Mouse (Mus musculus) forelimb bud, embryonic 11.5 days (tissue): ENCODE results near the gene Zfp628.

Source experiments
- DNase-seq: peaks from one replicate; pipeline ENCODE4 v3.0.0-alpha.2; 2012; ENCODE audit warnings: low read depth, low spot score

Gene Zfp628

GRCm38 (mm10) chr7:4917494-4917893 lies 2.5 kb downstream of the Zfp628 start:
- no peak for DNase-seq

- no peak for DNase-seq
Measured at GRCm38 (mm10) chr7:4918681-4919080, 3.7 kb downstream of the Zfp628 start.

- no peak for DNase-seq
Measured at GRCm38 (mm10) chr7:4919096-4919495, 4.1 kb downstream of the Zfp628 start.

GRCm38 (mm10) chr7:4919971-4920370 lies 5.0 kb downstream of the Zfp628 start:
- DNase-seq = no peak

DNA sequence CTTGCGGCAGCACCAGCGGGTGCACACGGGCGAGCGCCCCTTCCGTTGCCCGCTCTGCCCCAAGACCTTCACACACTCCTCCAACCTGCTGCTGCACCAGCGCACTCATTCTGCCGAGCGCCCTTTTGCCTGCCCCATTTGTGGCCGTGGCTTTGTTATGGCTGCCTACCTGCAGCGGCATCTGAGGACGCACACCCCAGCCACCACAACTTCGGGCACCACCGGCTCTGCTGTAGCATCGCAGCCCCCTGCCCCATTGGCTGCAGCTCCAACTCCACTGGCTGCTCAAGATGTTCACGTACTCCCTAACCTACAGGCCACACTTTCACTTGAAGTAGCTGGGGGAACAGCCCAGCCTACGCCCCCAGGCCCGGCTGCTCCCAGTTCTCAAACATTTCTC lies 5.5 kb downstream of the Zfp628 start:
- no peak for DNase-seq

DNA sequence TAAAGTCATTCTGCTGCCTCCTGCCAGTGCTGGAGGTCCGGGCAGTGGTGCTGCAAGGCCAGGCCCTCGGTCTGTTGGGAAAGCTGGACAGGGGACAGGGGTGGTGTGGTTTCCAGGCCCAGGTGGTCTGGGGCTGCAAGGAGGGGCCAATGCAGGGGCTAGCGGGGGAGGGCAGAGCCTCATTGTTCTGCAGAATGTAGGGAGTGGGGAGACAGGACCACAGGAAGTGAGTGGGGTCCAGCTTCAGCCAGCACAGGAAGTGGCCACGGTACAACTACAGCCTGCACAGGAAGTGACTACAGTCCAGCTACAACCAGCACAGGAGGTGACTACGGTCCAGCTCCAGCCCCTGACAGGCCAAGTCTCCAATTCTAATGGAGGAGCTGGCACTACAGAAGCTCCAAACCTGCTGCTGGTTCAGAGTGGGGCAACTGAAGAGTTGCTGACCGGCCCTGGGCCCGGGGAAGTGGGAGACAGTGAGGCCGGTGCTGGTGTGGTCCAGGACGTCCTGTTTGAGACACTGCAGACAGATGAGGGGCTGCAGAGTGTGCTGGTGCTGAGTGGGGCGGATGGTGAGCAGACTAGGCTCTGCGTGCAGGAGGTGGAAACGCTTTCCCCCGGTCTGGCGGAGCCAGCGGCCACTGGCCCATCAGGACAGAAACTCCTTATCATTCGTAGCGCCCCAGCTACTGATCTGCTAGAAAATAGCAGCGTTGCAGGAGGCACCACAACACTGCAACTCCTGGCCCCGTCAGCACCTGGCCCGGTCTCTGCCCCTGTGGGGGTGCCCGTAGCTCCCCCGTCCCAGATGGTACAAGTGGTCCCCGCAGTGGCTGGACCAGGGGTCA lies 6.2 kb downstream of the Zfp628 start:
- DNase-seq = no peak

DNA sequence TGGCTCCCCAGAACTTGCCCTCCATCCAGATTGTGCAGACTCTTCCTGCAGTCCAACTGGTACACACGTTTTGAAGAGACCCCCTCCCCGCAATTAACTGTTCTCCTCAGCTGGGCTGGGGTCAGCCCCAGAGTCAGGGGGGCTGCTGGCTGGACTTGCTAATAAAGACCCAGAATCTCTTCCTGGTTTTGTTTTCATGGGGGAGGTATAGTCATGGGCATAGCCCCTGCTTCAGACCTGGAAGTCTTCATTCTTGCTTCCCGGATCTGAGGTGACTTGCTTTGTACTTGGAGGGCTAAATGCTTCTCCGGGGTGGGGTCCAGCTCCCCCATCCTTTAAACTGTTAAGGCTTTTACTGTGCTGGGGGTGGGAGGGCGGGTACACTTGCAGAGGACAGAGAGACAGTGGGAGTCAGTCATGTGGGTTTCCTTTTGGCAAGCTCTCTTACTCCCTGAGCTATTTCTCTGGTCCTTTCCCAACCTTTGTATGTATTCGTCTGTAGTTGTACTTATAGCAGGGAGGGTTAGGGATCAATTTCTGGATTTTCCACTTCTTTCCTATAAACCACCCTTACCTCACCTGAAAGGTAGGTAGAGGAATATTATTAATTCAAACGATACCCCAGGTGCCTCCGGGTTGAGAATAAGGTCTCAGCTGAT lies 6.9 kb downstream of the Zfp628 start, which contains the start of gene Nat14:
TSS of gene Nat14 (plus strand) at position 205 of the 659 bp plus-strand sequence.
- no peak for DNase-seq

GRCm38 (mm10) chr7:4922508-4922907 lies 7.5 kb downstream of the Zfp628 start:
- peak; percentile 84 for DNase-seq

- peak; percentile 87 for DNase-seq
Measured at GRCm38 (mm10) chr7:4922931-4923565, 8.0 kb downstream of the Zfp628 start.

DNA sequence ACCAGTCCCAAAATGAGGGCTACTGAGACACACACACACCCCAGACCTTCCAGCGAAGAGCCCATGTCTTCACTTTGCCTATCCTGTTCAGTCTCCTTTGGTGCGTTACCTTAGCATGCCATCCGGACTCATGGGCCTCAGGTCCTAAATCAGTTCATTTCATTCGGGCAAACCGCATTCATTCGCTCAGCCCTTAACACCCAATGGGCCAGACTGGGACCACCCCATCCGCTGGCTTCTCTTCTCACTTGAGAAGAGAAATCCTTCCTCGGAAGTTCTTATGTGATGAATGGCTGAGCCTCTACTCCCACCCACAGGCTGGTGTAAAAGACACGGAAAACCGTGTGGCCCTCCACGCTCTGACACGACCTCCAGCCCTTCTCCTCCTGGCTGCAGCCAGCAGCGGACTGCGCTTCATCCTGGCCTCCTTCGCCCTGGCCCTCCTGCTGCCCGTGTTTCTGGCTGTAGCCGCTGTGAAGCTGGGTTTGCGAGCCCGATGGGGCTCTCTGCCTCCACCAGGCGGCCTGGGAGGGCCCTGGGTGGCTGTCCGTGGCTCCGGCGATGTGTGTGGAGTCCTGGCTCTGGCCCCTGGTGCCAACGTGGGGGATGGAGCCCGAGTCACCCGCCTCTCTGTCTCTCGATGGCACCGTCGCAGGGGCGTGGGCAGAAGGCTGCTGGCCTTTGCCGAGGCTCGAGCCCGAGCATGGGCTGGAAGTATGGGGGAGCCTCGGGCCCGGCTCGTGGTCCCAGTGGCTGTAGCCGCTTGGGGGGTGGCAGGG lies 8.8 kb downstream of the Zfp628 start:
- DNase-seq = peak; percentile 37

DNA sequence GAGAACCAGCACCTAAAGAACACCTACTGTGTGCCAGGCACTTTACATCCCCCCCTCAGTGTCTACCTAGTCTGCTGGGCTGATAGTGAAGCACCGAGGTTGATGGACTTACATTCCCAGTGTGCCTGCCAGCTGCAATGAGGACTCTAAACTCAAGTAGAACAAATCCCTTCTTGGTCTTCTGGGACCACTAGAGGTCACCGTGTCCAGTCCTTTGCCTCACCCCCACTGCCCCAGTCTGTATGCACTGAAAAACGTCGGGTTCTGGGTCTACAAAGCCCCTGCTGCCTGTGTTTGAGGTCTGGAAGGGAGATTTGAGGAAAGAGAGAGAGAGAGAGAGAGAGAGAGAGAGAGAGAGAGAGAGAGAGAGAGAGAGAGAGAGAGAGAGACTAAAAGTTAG lies 9.5 kb downstream of the Zfp628 start:
- DNase-seq = peak; percentile 28

DNA sequence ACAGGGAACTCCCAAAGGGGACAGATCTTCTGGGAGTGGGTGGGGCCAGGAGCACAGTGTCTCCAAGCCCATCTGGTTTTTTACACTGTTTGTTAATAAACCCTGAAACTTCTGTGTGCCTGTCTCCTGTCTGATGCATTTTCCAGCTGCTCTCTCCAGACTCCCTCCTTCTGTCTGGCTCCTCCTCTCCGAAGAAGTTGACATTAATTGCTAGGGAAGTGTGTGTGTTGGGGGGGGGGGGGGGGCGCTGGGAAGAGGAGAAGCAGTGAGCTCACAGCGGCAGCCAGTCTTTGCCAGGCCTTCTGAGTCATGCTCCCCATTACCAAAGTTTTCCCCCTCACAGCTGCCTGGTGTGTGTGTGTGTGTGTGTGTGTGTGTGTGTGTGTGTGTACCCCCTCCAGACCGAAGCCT lies 9.9 kb downstream of the Zfp628 start:
- peak; percentile 75 for DNase-seq

- DNase-seq = peak; percentile 23
Measured at GRCm38 (mm10) chr7:4925441-4926381, 10.7 kb downstream of the Zfp628 start, which contains the start of gene Ssc5d. Gene Ssc5d (plus strand): TSS chr7:4925785.

DNA sequence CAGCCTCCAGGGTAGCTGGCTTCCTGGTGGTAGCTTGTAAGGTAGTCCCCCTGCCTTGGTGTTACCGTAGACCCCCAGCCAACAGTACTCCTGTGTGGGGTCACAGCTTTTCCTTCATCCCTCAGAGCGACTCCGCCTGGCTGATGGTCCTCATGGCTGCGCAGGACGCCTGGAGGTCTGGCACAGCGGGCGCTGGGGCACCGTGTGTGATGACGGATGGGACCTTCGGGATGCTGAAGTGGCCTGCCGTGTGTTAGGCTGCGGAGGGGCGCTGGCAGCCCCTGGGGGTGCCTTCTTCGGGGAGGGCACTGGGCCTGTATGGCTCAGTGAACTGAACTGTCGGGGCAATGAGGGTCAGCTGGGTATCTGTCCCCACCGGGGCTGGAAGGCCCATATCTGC lies 11.8 kb downstream of the Zfp628 start:
- no peak for DNase-seq

DNA sequence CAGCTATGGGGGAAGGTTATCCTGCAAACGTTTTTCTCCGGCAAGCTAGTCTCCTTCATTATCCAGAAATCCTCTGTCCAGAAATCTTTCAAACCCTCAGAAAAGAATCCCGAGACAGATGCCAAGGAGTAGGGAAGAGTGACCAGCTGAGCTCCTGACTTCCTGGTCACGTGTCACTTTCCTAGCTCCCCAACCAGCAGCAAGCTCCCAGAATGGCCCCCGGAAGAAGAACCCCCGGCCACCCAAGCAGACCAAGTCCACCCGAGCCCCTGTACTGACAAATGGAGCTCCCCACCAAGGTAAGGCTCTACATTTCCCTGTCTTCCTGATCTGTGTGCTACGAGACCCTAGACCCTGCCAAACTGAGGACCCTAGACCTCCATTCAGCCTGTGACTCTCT lies 12.7 kb downstream of the Zfp628 start:
- DNase-seq = no peak

DNA sequence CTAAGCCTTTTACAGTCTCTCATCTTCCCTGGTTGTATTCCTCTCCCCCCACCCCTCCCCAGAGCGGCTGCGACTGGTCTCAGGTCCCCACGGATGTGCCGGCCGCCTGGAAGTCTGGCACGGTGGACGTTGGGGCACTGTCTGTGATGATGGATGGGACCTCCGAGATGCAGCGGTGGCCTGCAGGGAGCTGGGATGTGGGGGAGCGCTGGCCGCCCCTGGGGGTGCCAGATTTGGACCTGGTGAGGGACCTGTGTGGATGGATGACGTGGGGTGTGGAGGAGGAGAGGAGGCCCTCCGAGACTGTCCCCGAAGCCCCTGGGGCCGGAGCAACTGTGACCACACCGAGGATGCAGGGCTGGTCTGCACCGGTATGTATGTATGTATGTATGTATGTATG lies 13.3 kb downstream of the Zfp628 start:
- DNase-seq = no peak

GRCm38 (mm10) chr7:4933103-4933502 lies 18.1 kb downstream of the Zfp628 start:
- no peak for DNase-seq

DNA sequence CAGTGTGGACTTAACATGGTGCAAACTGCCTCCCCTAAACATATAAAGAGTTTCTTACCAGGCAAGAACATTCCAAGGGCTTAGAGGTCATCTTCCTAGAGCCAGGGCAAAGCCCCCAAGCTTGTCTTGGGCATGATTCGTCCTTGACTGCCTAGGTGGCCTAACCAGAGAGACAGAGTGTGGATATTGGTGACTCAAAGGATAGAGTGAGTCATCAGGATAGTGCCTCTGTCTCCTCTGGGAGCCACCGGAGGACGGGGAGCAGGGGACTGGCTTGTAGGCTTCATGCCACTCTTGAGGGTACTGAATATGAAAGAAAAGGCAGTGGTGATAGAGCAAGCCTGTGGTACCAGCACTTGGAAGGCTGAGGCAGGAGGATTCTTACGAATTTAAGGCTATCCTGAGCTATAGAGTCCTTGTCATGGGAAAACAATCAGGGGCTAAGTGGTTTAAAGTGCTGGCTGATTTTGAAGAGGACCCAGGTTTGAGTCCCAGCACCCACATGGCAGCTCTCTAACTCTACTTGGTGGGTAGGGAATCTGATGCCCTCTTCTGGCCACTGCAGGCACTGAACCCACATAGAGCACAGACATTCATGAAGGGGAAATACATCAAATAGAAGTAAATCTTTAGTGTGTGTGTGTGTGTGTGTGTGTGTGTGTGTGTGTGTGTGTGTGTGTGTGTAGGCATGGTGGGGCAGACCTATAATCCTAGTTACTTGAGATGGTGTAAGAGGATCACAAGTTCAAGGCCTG lies 19.3 kb downstream of the Zfp628 start:
- no peak for DNase-seq

- no peak for DNase-seq
Measured at GRCm38 (mm10) chr7:4936832-4937231, 21.8 kb downstream of the Zfp628 start.

DNA sequence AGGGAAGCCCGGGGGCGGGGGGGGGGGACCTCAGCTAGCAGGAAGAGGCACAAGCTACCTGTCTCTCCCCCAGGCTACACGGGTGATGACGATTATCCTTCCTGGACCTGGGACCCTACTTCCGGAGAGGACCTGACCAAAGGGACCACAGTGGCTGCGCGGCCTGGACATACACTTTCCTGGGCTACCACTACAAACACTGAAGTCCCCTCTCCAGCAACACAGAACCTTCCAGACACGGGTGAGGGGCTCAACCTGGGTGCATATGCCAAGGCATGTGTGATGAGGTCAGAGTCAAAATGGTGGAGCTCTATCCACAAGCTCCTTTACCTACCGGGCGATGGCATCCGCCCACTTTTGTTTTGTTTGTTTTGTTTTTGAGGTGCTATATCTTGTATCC lies 22.4 kb downstream of the Zfp628 start:
- DNase-seq = no peak
